Mouse (Mus musculus): ENCODE measurements around the gene Hnf4a.

DNA sequence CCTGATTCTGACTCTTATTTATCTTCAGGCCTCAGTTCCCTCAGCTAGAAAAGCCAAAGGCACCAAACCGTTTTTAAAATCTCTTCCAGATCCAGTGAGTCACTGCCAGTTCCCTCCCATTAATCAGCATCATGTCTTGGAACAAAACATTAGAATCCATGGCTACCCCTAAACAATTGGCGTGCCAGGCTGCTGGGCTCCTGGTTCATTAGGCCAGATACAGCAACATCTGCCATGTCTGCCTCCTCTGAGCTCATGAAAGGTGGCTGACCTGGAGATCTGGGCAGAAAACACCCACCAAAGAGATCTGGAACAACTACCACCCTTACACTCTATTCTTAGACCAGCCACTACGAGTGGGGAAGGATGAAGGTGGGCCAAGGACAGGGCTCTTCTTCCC lies 35.5 kb upstream of the Hnf4a start:
- no peak for TF ChIP-seq CTCF (IDR thresholded peaks at IDR 0.05; ENCODE audit: low read depth)
- no peak for TF ChIP-seq EP300 (optimal IDR thresholded peaks at IDR 0.05)

Measured in stomach, postnatal 0 days (tissue).